Mouse (Mus musculus): ENCODE measurements around the gene Gm14305. TPM values are rescaled to one million over a fixed set of nuclear protein-coding genes. Genes with fewer than 3 reads are reported as not detected.
"Not testable (repeated sequence)": the region's sequence is repeated elsewhere in the genome, so short reads cannot be mapped to it uniquely, and the experiment has no call there.

The Gm14305 gene
- 1 to 10 TPM; 7.6 to 9.2 TPM for total RNA-seq (2021)
- long read RNA-seq, experiment 1, partial matches to known transcripts = 1 of 6 reads
- long read RNA-seq, experiment 1, other reads (novel, unspliced or antisense) = 1 of 6 reads
- long read RNA-seq, experiment 2, partial matches to known transcripts = 0 of 4 reads
- long read RNA-seq, experiment 2, other reads (novel, unspliced or antisense) = 0 of 4 reads

GRCm38 (mm10) chr2:176708051-176708450 lies at the start of gene Gm14305:
Gene Gm14305, plus strand, starts transcription at chr2:176708328.
- DNase-seq (ENCODE audit: low spot score) = peak; percentile 2

DNA sequence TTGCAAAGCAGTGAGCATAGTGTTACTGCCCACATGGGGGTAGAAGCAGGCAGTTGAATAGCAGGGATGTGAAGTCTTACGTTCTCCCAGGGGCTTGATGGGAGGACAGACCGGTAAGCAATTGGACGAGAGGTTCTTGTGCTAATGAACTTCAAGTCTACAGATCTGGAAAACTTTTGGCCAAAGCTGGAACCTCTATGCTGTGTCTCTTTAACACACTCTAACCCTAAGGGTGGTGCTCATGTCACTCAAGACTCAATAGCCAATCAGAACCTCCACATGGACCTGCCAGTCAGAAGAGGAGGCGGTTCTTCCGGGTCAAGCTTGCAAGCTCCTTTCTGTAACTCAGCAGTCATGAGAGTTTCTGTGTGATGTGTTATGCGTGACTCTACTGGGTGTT lies 37.9 kb upstream of the Gm14305 start, which contains the start of gene Zfp973:
Gene Zfp973, plus strand, starts transcription at position 301 of the 400 bp plus-strand sequence.
- DNase-seq (ENCODE audit: low spot score) = not testable (repeated sequence)

Other genes starting within 250 kb of the Gm14305 start
- gene Gm14434, start 221.5 kb upstream of the Gm14305 start, total RNA-seq (2021) = not detected
- not detected for gene Zfp967, start 187.3 kb upstream of the Gm14305 start, total RNA-seq (2021)
- gene Gm14308, start 72.0 kb upstream of the Gm14305 start, total RNA-seq (2021) = not detected
- 10 to 100 TPM; 11.1 to 13.7 TPM for gene Zfp973, start 37.8 kb upstream of the Gm14305 start, total RNA-seq (2021)
- 10 to 100 TPM; 10.3 to 12.9 TPM for gene Gm14295, start 90.3 kb downstream of the Gm14305 start, total RNA-seq (2021)
- gene Gm14408, start 122.8 kb downstream of the Gm14305 start, total RNA-seq (2021) = not detected
- 1 to 10 TPM; 2.3 to 3.6 TPM for gene Gm14296, start 219.5 kb downstream of the Gm14305 start, total RNA-seq (2021)

All from gastrocnemius, adult 18-20 months (tissue).